Mouse (Mus musculus) cerebellum, adult (tissue): ENCODE measurements around the gene Atg7.

Experiments
- ATAC-seq: cut with Nextera tagmentation; 2 replicates; pipeline ENCODE4 v1.9.2; 2017; ENCODE audit warnings: mild to moderate bottlenecking, moderate library complexity, mixed read lengths; ENCODE audit not compliant: insufficient number of reproducible peaks, low FRiP score, low TSS enrichment

Atg7 gene

DNA sequence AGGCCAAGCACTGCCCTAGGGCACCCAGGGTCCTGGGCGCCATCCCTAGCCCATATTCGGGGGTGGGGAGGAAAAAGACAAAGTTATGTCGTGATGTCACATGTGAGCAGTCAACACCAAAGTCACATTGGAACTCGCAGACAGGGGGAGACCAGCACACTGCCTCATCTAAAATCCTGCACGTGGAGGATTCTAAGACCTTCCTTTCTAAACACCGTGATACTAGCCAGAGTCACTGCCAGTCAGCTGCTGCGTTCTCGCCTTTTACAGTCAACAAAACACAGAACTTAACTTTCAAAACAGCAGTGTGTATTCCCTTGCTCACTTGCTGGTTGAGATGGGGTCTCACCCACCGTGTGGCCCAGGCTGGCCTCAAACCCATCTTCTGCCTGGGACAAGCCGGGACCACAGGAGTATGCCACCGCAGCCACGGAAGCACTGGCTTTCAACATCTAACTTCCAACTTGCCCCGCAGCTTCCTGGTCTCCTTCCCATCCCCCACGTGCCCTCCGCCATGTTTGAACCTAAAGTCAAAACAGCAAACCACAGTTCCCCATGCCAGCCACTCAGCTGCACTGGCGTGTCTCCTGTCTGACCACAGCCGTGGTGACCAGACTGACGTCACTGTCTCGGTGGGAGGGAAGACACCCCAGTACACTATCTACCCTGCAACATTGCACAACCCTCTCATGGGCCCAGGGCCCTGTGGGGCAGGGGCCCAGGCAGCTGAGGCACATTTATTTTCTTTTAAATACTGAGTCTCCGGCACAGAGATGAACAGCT lies 250.7 kb downstream of the Atg7 start:
- ATAC-seq = no peak

DNA sequence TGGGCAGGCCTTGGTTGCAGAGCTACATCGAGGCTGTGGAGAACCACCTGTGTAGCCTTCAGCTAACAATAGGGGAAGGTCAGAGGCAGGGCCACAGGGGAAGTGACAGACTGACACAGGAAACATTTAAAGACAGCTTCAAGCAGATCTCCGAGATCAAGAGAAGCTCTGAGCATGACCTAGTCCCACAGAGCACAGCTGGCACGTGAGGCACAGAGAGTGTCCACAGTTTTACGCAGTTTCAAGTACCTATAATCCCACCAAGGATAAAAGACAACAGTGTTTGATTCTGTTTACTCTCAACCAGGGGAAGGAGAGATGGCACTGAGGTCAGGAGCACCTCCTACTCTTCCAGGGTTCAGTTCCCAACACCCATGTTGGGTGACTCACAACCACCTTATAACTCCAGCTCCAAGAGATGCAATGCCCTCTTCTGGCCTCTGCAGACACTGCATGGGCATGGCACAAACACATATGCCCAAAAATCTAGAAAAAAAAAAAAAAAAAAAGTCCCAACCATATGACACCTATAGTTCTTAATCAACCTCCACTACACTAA lies 251.7 kb downstream of the Atg7 start:
- no peak for ATAC-seq

DNA sequence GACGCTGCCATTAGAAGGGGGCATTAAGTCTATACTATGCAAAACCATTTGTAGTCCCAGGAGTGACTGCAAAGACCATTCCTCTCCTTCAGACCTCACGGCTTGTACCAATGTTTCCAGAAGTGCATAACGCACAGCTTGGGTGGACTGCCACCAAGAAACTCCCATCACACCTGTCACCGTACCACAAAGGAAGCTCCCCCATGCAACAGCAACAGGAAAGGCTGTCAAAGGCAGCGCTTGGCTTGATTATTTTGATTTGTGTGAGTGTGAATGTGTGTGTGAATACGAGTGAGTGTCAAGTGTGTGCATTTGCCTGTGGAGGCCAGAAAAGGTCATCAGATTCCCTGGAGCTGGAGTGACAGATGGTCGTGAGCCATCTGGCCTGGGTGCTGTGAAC lies 252.3 kb downstream of the Atg7 start:
- ATAC-seq = no peak

DNA sequence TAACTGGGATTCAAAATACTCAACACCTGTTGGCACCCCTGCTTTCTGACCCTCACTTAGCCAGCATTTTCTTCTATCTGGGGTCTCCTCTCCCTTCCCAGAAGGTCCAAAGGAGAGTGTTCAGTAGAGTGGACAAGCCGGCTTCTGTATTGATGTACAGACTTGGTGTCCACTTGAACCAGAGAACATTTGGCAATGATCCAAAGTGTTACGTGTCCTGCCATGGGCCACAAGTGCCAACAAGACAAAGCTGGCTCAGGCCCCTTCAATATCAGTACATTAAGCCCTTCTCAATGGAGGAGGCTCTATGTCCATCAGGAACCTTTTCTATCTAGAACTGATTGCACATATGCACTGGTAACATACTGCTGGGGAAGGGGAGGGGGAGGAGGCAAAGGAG lies 253.4 kb downstream of the Atg7 start:
- ATAC-seq = no peak

DNA sequence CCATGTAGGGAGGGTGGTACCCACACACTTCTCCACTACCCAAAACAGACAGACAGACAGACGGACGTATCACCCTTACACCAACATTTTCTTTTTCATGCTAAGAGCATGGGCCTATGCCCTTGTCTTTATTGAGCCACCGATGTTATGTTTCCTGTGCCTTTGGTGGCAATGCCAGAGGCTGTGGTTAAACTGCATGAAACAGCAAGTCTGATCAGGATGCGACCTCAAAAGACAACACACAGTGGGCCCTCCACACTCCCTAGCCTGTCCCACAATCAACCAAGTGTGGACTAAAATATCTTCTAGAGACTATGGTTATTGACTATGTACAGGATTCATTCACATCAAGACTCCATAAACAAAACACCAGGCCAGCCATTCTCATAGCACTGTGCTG lies 256.1 kb downstream of the Atg7 start:
- no peak for ATAC-seq

DNA sequence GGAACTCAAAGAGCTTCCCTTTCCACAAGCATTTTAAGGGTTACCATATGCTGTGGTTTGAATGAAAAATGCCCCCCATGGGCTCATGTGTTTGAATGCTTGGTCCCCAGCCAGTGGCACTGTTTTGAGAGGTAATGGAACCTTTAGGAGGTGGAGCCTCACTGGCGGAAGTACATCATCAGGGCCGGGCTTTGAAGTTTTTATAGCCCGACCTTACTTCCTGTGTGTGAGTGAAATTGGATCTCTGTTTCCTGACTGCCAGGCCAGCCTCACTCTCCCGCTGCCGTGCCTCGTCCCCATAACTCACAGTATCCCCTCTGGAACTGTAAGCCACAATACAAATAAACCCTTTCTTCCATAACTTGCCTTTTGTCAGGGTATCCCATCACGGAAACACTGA lies 256.8 kb downstream of the Atg7 start:
- no peak for ATAC-seq

DNA sequence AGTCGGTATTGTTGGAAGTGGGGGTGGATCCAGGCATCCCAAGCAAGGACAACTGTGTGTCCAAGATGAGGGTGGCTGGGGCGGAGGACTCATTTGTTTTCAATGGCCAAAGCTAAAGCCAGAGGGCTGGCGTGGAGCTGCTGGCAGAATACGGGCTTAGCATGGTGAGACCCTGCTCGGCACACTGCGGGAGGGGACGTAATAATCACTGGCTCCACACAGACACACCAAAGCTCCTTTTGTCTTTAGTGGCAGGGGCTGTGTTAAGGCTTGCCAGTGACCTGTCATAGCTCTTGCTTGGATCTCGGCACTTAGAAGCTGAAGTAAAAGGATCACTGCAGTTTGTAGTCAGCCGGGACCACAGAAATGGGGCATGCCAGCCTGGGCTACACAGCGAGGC lies 257.3 kb downstream of the Atg7 start:
- ATAC-seq = no peak

DNA sequence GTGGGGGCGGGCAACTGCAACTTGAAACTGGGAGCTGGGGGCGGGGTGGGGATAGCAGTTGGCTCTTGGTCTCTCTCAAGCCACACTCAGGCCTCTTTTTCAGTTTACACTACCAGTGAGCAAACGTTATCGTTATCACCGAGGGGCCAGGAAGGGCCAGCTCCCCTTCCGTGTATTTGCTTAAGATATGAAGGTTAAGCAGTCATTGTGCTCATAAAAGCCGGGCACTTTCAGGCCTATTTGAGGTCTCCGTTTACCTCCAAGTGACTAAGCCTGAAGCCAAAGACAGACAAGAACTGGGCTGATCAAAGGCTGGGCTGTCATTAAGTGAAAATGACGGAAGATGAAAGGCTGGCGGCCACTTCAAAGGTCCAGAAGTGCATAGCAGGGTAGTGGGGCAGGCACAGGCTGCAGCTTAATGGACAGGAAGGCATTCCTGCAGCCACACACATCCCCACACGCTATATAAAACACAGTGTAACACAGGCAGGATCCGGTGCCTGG lies 258.5 kb downstream of the Atg7 start:
- no peak for ATAC-seq

DNA sequence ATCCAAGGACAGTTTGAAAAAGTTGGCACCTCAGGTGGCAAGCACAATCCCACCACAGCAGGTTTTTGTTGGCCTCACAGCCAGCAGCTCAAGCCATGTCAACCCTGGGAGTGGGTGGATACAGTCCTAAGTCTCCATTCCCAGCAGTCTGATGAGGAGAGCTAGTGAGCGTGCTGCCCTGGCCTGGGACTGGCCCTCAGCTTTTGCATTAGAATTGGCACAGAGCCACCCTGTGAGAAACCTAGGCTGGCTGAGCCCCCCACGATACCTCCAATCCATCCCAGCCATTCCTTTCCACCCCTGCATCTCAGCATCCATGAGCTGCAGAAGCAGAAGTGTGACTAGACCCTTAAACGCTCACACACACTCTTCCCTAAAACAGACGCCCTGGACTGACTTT lies 259.0 kb downstream of the Atg7 start:
- ATAC-seq = no peak

DNA sequence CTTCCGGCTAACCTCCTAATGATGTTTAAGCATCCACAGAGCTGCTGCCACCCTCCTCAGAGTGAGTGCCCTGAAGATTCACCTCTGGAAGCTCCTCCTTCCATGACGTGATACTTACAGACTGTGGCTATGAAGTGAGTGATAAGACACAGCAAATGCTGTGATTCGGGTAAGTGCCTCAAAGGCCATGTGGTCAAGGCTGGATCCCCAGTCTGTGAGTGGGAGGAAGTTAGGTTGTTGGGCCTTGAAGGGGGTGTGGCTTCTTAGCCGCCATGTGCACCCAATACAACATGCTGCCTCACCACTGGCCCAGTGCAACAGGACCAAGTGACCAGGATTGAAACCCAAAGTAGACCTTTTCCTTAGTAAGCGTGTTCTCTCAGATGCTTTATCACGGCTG lies 261.3 kb downstream of the Atg7 start:
- ATAC-seq = no peak

DNA sequence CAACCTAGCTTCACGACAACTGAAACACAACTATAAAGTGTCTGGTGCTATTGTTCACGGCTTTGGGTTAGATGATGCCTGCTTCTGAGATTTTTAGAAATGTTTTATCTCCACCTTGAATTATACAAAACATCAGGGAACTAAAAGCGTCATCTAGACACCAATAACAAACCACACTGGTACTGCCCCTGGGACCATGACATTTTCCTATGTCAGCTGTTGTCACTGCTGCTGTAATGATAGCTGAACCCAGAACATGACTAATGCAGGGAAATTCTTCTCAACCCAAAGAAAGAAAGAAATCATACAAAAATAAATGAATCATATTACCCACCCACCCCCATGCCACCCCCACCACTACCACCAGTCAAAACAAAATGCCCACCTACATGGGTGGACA lies 261.9 kb downstream of the Atg7 start:
- ATAC-seq = no peak

DNA sequence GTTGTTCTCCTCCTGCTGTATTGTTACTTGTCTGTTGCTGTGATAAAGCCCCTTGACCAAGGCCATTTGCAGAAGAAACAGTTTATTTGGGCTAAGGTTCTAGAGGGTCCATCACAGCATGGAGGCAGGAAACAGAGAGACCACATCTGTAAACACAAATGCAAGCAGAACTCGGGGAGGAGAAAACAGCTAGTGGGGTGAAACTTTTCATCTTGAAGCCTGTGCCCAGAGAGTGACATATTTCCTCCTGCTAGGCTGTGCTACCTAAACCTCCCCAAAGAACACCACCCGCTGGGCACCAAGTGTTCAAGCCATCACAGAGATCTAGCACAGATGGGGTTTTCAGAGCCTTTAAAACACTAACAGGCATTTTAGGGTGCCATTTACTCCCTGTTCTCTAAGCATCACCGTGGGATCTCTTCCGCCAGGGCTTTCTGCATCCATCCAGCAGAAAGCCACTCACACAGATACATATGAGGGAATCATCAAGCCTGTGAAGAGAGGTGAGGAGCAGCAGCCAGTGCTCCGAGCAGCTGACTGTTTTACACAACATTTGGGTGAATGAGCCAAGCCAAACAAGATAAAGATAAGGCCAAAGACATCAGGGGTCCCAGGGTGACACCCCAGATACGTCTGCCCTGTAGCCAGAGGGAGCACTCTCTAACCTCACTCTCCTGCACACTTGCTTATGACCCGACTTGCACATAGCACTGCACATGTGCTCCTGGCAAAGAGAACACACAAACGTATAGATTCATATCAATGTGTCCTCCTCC lies 262.5 kb downstream of the Atg7 start:
- no peak for ATAC-seq

DNA sequence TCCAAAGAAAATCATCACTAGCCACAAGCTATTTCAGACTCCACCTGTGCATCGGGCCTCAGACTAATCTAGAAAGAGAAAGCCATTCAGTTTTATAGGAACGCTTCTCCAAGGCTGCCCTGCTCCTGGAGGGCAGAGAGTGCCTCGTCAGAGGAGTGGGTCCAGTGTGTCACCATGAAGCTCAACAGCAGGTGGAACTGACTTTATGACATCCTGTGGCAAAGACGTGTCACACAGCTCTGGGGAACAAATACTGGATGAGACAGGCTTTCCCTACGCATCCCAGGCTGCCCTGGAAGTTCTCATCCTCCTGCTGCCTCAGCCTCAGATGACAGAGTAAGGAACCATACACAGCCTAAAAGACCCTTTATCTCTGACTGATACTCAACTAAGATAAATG lies 263.3 kb downstream of the Atg7 start:
- ATAC-seq = no peak

DNA sequence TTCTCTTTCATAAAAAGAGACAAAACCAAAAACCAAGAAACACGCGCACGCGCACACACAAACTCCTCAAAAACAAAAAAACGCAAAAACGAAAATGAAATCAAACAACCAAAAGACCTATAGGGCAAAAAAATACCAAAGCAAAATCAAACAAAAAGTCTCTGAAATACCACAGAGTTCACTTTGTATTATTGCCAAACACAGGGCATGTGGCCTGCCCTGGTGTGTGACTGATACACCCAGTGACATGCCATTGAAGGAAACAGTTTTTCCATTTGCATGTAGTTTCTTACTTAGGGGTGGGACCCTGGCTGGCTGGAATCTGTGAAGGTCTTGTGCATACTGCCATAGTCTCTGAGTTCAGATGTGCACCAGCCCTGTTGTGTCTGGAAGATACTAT lies 264.6 kb downstream of the Atg7 start:
- ATAC-seq = no peak

DNA sequence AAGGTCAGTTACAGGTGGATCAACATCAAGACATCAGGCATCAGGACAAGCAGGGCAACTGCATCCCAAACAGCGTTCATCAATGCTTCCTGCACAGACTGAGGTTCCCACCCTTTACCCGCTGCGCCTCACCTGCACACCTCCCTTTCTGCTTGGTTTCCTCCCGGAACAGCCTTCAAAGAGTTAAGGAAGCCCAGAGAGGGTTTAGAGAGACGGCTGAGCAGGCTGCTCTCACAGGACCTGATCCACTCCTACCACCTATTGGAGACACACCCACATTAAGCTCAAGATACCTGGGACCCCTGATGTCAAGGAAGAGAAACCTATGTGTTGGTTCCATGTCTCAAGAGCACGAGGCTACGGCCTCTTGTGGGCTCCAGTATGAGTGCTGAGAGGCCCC lies 266.9 kb downstream of the Atg7 start:
- no peak for ATAC-seq
